Mouse (Mus musculus) layer of hippocampus, adult 9-10 months (tissue): Measurements from ENCODE around the gene Sorl1.

Source experiments
- DNase-seq: peaks from one replicate; pipeline ENCODE4 v3.0.0; 2022; ENCODE audit warnings: low spot score

Gene Sorl1

DNA sequence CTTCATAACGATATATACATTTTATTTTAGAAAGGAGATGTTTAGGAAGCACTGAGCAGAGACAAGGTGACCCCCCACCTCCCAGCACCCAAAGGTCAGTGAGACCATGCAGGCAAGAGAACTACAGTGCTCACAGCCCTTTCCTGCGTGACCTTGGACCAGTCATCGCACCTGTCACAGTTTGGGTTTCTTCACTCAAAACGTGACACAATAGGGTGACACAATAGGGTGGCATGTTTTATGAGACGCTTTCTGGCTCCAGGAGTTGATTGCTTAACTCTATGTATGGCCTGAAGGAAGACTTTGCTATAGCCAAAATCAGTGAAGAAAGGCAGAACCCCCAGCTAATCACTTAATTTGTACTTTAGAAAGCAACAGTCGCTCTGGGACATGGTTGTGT lies 1.7 kb downstream of the Sorl1 start:
- DNase-seq = no peak

DNA sequence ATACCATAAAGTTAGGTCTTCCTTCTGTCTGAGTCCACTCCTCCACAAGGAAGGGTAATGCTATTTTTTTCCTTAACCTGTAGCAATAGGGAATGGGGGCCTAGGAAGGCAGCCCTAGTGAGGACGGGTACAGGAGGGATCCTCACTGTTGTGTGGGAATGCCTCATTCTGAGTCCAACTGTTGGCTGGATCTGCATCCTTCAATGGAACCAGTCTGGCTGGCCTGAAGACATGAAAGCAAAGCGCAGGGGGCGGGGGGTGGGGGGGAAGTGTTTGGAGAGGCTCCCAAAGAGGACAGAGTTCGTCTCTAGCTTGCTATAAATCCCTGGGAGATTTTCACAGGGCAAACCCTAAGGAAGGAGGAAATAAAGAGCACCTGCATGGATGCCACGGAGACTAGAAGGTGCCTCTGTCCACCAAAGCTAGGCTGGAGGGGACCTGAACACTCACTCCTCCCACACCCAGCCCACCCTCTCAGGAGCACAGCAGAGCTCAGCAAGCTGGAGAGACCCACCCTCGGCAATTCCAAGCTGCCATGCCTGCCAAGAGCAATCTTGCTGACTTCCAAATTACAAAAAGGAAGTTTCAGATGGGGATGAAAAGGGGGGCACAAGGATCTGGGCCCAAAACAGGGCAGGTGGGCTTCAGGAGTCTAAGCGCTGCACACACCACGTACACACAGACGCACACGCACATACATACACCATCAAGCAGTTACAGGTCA lies 2.3 kb downstream of the Sorl1 start:
- DNase-seq = no peak

DNA sequence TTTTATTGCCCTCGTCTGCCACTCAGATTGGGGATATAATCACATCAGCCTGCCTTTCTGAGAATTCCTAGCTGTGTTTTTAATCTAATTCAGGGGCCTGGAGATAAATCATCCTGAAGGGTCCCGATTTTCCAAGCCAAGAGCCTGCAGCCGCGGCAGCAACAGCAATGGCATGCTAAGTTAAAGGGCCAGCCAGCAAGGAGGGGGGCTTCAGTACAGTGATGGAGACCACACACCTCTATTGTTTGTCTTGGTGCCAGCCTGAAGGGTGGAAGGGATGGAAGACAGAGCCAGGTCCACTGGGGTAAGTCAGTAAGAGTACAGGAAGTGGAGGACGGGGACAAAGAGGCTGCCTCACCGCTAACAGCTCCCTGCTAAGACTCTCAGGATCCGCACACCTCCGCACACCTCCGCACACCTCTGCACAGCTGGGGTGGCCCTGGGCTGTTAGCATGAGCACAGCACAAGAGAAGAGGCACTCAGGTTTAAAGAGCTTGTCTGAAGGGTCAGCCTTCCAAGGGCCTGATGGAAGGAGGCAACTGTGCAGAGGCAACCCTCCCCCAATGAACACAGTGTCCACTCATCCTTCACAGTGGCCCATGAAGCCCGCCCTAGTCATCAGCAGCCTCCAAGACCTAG lies 7.6 kb downstream of the Sorl1 start:
- DNase-seq = no peak

DNA sequence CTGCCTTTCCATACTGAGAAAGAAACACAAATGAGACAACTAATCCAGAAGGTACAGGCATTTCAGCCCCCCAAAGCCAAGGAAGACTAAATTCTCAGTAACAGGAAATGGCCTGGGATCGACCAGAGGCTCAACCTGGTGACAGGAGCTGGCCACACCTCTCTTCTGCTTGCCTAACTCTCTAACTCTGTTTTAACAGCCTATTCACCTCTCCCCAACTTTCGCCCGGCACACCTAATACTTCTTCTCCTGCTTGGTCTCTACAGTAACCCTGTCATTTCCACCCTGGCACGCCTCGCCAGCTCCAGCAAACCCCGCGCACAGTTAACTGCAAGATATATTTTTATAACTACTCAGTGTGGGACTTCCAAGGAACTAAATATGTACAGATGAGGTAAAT lies 9.0 kb downstream of the Sorl1 start:
- no peak for DNase-seq

DNA sequence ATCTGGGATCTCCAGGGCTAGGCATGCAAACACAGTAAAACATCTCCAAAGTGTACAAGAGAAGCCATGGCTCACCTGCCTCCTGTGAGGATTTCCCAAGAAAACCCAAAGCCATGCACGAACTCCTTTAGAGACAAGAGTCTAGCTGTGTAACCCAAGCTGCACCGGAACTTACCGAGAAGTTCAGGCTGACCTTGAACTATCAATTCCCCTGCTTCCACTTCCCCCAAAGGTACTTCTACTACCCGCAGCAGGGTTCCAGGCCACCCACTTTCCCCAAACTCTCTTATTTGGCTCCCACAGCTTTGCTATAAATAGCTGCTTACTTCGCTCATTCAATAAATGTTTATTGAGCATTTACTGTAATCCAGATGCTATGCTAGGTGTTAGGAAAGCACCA lies 10.8 kb downstream of the Sorl1 start:
- no peak for DNase-seq

DNA sequence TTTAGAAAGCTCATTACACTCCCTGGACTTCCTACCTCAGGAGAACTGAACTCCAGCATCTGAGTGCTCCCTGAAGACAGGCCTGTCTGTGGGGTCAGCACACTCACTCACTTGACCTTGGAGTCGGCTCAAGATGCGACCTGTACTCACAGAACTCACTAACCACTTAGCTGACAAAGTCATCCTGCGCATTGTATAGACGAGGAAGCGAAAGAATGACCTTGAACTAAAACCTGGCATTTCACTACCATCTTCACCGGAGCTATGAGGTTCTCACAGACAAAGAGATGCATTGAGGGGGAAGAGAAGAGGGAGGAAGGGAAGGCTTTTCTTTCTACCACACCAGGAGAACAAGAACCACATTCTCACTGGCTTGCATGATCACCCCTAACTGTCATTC lies 11.4 kb downstream of the Sorl1 start:
- DNase-seq = no peak

DNA sequence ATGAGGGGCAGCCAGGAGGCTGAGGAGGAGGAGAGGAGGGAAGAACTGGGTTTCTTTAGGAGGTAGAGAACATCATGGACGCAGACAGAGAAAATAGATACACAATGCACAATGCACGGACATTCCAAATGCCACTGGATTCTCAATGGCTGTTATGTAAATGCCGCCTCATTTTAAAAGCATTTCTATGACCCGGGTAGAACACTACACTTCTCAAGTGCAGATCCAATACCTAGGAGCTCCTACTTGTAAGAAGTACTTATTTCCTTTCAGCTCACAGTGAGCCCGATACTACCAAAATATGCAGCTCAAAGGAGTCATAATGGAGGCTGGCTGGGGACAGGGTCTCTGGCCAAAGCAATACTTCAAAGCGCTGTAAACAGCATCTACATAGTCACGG lies 12.8 kb downstream of the Sorl1 start:
- no peak for DNase-seq

DNA sequence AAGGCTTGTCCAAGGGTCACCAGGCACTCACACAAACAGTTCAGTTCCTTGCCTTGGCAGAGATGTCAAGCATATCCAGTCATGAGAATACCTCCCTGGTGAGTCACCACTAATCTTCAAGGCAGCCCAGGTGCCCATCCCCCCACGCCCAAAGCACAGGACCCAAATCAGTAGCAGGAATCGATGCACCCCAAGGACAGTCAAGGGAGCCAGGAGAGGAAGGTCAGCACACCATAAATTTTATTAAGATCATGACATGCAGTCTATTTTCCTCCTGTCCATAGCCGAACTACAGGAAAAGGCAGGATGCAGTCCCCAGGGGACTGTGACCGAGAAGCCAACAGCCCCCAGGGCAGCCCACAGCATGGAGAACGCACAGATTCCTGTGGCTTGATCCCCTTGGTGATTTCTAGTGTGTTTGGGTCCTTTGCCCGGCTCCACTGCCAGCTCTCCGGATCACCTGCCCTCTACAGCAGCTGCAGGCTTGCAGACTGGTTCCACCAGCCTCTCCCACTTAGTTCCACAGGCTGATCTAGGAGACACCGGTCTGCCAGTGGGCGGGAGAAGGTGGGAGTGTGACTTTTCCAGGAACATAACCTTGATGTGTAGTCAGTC lies 14.2 kb downstream of the Sorl1 start:
- no peak for DNase-seq

DNA sequence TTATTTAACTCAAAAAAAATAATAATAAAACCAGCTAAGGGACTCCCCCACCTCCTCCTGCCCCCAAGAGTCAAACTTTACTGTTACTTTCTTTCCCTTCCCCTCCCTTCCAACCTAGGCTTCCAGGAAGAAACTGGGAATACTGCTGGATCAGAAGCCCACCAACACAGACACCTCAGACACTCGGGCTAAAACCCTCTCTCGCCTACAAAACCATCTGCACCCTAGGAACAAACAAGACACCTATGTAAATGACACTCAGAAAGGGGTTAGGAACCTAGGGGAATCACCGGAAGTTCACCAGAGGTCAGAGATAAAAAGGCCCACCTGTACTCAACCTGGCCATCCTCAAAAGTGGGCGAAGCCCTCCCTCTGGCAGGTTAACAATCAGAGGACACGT lies 15.0 kb downstream of the Sorl1 start:
- no peak for DNase-seq

DNA sequence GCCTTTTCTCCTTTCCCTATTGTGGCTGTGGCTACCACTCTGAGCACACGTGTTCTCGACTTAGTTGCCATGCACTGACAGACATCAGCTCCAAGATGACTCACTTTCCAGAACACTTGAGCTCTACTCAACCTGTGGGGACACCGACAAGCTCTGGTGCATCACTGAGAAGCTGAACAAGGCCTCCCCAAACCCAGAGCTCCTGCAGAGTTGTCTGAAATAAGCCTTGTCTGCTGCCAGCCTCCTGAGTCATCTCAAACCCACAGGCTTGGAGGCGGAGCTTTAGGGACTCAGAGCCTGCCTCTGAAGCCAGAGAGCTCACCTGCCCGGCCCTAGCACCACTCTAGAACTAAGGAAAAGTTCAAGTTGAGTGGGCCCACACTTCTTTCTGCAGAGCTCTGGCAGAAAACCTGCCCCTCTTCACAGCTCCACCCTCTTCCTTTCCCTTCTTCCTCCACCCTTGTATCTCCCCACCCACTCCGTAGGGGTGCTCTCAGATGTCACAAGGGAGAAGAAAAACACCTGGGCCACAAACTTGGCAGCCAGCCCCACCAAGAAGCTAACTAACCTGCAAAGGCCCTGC lies 15.6 kb downstream of the Sorl1 start:
- no peak for DNase-seq

DNA sequence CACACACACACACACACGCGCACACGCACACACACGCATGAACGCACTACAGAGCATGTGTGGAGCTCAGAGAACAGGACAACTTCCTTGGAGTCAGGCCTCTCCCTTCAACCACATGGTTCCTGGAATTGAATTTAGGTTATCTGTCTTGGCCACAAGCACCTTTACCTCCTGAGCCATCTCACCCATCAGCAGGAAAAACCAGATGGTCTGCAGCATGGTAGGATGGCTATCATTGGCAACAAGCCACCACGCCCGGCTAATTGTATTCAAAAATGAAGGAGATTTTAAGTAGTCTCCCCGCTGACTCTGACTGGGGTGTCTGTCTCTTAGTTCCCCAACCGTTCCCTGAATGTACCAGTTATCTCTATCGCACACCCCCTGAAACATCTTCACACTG lies 17.0 kb downstream of the Sorl1 start:
- DNase-seq = no peak

DNA sequence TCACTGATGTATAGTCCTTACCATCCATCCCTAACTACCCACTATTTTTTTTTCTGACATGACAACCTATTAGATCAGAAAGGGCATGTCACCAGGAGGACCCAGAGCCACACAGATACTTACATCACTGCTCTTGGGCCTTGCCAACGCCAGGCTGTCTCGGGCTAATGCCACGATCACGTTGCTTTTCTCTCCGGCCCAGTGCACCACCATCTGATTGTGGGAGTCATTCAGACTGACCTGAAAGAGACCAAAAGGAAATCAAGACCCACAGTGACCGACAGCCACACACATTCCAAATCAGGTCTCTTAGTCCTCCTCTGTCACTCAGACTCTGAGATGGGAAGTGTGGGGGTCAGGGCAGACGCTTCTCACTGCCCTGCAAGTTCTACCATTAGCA lies 17.8 kb downstream of the Sorl1 start:
- DNase-seq = no peak

DNA sequence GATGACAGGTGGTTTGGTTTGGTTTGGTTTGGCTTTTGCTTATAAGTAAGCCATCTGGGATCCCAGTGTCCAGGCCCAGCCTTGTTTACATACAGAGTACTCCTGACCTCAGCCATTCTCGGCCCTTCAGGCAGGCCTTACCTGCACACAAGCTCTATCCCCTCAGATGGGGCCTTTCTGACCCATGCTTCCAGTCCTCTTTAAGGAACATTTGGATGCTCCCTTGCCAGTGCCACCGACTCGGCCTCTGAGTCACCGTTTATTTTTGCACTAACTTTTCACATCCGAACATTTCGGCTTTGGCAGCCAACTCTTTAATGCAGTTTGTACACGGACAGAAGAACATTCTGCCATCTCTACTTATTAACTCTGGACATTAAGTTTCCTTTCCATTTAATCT lies 20.6 kb downstream of the Sorl1 start:
- no peak for DNase-seq

DNA sequence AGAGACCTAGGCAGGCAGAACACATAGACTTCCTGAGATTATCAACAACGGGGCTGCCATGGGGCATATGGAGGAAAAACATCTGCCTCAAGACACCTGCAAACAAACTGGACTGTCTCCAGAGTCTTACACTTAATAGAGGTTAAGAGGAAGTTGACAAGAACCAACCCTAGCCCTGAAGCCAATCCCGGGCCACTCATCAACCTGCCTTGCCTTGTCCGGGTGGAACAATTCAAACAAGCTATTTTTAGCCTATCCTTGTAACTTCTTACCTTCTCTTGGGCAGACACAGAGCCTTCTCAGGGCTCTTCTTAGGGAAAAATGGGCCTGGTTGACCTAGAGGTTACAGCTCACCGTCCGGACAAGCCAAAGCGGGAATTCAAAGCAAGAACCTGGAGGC lies 22.1 kb downstream of the Sorl1 start:
- DNase-seq = no peak

DNA sequence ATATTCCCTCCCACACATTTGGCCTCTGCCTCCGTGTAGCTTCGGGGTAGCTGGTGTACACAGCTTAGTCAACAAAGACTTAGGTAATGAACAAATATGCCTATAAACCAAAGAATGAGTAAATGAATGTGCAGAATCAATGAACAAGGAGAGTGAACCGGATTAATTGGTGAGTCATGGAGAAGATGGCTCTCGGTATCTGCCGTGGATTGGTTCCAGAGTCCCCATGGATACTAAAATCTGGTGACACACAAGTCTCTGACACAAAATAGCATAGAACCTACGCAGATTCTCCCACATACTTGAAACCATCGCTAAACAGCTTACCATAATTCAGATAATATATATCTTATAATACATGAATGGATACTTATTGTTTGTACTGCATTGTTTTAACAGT lies 22.8 kb downstream of the Sorl1 start:
- peak; percentile 54 for DNase-seq

DNA sequence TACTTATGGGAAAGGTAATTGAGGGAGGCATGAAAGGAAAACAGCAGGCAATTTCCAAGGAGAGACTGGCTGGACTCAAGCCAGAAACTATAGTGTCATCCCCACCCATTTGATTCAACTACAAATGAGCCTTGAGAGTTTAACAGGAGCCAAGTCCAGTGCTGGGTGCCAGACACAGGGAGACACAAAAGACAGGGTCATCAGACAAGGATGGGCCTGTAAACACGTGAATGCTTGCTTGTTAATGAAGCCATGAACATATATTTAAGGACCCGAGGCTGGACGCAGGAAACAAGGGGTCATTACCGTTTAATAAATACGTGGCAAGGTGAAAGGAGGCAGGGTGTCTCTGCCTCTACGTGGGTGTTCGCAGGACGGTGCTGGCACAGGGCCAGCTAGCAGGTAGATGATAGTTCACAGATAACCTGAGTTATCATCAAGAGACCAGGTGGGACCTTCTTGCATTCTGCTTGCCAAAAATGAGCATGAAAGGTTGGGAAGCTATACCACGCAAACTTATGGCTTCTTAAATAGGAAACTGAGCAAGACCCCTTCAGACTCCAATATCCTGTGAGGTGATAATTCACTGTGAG lies 23.4 kb downstream of the Sorl1 start:
- DNase-seq = no peak

DNA sequence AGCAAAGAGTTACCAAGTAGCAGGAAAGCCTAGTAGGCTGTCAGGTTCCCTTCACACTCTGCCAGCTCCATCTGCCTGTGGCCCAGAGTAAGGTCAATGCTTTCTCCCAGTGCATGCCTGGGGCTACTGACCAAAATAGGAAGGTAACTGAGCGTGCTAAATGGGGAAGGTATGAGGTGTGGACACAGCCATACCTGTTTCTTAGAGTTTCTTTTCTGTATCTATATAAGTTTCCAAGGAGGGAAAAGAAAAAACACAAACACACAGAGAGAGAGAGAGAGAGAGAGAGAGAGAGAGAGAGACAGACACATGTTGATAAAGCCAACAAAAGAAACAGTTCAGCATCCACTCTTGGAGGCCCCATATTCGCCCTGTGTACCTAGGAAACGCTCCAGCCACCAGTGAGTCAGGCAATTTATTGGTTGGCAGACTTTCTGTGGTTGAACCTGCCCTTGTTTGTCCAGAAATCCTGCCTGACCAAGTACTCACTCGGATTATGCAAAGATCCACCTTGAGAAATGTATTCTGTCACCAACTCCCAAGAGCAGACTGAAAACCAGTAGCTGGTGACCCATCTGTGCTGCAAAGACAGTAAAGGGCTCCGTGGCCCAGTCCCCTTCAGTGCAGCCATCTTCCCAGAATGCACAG lies 25.5 kb downstream of the Sorl1 start:
- DNase-seq = no peak

DNA sequence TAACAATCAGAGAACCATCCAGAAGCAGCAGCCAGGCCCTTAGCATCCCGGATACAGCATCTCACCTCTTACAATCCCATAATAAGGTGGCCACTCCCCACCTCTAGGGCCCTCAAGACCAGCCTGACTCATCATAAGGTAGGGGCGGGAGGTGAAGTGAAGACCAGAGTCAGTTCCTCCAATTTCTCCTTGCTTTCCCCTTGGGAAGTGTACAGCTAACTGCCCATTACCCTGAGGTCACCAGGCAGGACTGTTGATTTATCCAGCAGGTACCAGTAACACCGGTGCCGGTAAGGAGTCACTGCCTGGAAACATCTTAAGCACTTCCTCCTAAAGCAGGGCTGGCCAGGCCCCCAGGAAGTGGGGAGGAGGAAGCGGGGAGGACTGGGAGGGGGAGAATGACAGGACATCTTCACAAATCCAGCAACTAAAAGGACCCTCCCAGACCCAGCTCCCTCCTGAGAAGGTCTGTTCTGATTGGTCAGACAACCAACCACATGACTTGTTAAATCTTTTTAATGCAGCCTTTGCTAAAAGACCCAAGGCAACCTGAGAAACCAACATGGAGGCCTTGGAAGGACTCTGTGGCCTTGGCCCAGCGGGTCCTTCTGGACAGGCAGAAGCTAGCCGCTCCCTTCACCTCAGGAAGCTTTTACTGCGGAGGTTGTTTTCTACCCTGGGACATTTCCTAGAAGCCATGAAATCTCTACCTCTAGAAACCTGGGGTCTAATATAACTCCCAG lies 26.2 kb downstream of the Sorl1 start:
- no peak for DNase-seq

DNA sequence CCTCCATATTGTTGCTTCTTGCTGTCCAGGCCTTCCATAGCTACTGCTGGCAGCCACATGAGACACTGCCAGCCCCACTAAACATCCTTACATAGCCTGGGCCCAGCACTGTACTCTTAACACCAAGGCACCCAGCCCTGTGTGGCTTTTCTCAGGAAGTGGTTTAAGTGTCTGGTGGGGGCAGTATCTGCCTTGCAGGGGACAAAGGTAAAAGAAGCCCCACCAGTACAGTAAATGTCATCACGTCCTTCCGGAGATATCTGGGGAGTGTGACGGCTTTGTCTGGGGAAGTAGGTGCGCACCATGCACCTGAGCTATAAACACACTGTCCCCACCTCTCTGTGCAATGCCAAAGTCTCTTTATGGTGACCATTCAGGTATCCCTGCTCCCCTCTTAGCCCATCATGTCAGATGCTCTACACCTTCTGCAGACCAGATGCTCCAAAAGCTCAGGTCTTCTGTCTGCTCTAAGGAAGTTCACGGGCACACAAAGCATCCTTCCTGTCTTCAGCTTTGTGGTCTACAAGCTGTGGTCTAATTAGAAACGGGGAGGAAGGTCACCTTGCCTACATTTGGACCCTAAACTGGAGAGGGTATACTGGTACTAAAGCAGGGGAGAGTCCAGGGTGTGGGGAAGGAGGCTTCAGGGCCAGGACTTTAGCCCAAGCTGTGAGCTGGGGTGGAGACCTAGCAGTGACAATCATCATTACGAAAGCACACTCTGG lies 26.9 kb downstream of the Sorl1 start:
- DNase-seq = no peak

DNA sequence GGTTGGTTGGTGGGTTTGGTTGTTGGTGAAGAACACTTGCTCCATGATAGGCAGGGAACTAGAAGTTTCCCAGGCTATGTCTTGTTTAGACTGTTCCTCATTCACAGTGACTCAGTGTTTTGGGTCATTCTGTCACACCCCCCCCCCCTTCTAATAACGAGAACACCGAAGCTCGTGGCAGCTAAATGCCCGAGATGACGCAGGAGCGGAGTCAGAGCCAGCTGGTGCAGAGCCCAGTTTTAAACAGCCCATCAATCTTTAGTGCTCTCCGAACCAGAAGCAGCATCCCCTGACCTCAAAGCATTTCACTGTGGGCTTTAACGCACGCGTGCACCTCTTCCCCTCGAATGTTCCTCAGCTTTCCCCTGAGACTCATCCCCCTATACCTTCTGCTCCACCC lies 29.3 kb downstream of the Sorl1 start:
- no peak for DNase-seq

DNA sequence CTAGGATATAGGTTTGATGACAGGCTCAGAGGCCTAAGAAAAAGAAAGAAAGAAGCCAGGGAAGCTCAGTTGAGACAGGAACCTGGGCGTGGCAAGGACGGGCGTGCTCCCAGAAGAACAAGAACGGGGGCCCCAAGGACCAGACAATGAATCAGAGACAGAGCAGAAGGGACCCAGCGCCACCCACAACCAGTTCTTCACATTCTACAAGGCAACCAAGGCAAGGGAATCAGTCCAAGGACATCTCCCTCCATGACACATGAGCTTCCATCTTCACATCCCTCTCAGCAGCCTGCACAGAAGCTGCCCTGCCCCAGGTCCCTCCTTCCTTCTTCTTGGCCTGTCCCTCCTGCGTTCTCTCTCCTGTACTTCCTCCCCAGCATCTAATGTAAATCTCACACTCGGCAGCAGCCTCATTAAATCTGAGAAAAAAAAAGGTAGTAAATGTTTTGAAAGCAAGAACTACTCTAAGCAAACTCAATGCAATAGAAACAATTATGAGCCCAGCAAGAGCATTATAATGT lies 30.0 kb downstream of the Sorl1 start:
- DNase-seq = no peak
